Mouse (Mus musculus) C2C12 (cell line): ENCODE results near the gene Krtap4-6. TPM values are rescaled to one million over a fixed set of nuclear protein-coding genes. Genes with fewer than 3 reads are reported as not detected.
A peak's percentile ranks its signal among the peaks of the same experiment; 100 is the strongest.
"Not testable (repeated sequence)": the region's sequence is repeated elsewhere in the genome, so short reads cannot be mapped to it uniquely, and the experiment has no call there.

ENCODE experiments used
- H3K27me3 ChIP-seq: one replicate; pipeline ENCODE4 v1.6.1; 2011; ENCODE audit not compliant: control insufficient read depth, insufficient read depth, insufficient read length
- H3K36me3 ChIP-seq: one replicate; pipeline ENCODE4 v1.6.1; 2011; ENCODE audit not compliant: control insufficient read depth, insufficient read depth
- H3K4me3 ChIP-seq: one replicate; pipeline ENCODE4 v1.5.1; 2011; ENCODE audit warnings: mild to moderate bottlenecking, control low read depth; ENCODE audit not compliant: poor library complexity, insufficient read depth, severe bottlenecking
- H3K79me2 ChIP-seq: one replicate; pipeline ENCODE4 v1.6.1; 2011; ENCODE audit not compliant: control insufficient read depth, insufficient read depth
- H3K79me3 ChIP-seq: one replicate; pipeline ENCODE4 v1.6.1; 2011; ENCODE audit warnings: low read depth, control low read depth
- H3ac ChIP-seq: one replicate; pipeline ENCODE3; 2011; ENCODE audit warnings: low read depth; ENCODE audit not compliant: control insufficient read depth, insufficient read length
- CEBPB ChIP-seq: IDR thresholded peaks from one replicate; pipeline ENCODE4 v1.6.1; 2011; ENCODE audit warnings: low read depth, mild to moderate bottlenecking, control low read depth, moderate library complexity
- CTCF ChIP-seq: IDR thresholded peaks from one replicate; pipeline ENCODE4 v1.5.1; 2011; ENCODE audit not compliant: control insufficient read depth, insufficient read depth, insufficient read length
- FOSL1 ChIP-seq: IDR thresholded peaks from one replicate; pipeline ENCODE4 v1.8.0; 2011; ENCODE audit warnings: mild to moderate bottlenecking, low read length; ENCODE audit not compliant: poor library complexity, insufficient read depth, severe bottlenecking
- MAX ChIP-seq: IDR thresholded peaks from one replicate; pipeline ENCODE4 v1.6.1; 2011; ENCODE audit warnings: mild to moderate bottlenecking, control low read depth
- MYOD1 ChIP-seq: IDR thresholded peaks from one replicate; pipeline ENCODE4 v1.6.1; 2011; ENCODE audit warnings: low read depth; ENCODE audit not compliant: control insufficient read depth, insufficient read length
- MYOG ChIP-seq: IDR thresholded peaks from one replicate; pipeline ENCODE4 v1.6.1; 2011; ENCODE audit not compliant: control insufficient read depth, insufficient read length; ENCODE audit errors: extremely low read depth
- USF1 ChIP-seq: IDR thresholded peaks from one replicate; pipeline ENCODE4 v1.6.1; 2011; ENCODE audit warnings: low read depth, mild to moderate bottlenecking, control low read depth, moderate library complexity
- long read RNA-seq, 2 experiments: library from polyadenylated mRNA; unstranded; transcript quantifications; one replicate each; pipeline ENCODE4 v2.0.0; 2019 to 2020
- polyA plus RNA-seq: library from polyadenylated mRNA; unstranded; fragments of >200 nt; fragmentation: generic; extraction: Trizol; gene quantifications from one replicate; pipeline ENCODE4 v1.2.1, GENCODE M21; 2012; ENCODE audit warnings: missing spikeins

Krtap4-6 gene
- not detected for polyA plus RNA-seq
- long read RNA-seq, experiment 1: 0 reads
- long read RNA-seq, experiment 2: 0 reads

DNA sequence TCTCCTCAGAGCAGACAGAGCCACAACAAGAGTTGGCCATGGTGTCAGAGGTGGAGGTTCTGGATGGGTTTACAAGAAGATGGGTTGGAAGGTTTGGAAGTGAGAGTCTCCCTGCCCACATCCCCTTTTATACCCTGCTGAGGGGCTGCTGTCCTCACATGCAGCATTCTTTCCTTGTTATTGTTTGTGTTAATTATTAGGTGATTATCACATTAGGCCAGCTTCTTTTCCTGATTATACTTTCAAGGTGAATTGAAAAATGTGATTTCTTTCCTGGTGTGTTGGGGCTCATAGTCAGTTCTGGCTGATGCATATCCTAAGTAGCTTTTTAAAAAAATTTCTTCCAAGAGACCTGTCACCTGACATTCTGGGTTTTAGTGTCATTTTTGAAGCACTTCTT, at the start of gene Krtap4-6:
Krtap4-6 (minus strand) TSS at position 101 of the 400 bp plus-strand sequence.
- no peaks in the 10 kb centered on the region for H3K27me3 ChIP-seq
- H3K79me3 ChIP-seq: no peaks in the 10 kb centered on the region
- no peak within 1 kb of the TSS for H3K4me3 ChIP-seq
- no peaks in the 10 kb centered on the region for H3K79me2 ChIP-seq
- H3K36me3 ChIP-seq: no peaks in the 10 kb centered on the region
- no peak for TF ChIP-seq FOSL1
- no peak for TF ChIP-seq USF1
- no peak within 1 kb of the TSS for H3ac ChIP-seq

DNA sequence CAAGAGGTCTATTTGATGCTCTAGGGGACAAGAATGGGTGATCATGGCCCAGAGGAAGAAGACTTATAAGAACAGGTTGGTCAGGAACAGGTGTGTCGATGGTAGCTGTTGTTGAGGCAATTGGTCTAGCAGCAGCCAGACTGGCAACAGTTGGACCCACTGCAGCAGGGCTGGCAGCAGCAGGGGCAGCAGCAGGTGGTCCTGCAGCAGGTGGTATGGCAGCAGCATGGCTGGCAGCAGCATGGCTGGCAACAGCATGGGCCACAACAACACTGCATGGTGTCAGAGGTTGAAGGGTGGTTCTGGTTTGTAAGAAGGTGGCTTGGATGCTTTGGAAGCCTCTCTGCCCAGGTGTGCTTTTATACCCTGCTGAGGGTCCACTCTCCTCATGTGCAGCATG, 24.7 kb upstream of the Krtap4-6 start, which contains the start of gene Gm14190:
Gm14190 (minus strand) TSS at position 278 of the 400 bp plus-strand sequence.
- TF ChIP-seq MYOG (no peak), MAX (no peak), CTCF (no peak), FOSL1 (no peak), USF1 (no peak), MYOD1 (no peak), CEBPB (no peak)
- no peaks in the 10 kb centered on the region for H3K79me3 ChIP-seq
- H3ac ChIP-seq: no peak within 1 kb of the TSS
- no peak within 1 kb of the TSS for H3K4me3 ChIP-seq
- H3K36me3 ChIP-seq: no peaks in the 10 kb centered on the region
- H3K27me3 ChIP-seq: peaks cover 3% of the 10 kb centered on the region
- H3K79me2 ChIP-seq: no peaks in the 10 kb centered on the region

DNA sequence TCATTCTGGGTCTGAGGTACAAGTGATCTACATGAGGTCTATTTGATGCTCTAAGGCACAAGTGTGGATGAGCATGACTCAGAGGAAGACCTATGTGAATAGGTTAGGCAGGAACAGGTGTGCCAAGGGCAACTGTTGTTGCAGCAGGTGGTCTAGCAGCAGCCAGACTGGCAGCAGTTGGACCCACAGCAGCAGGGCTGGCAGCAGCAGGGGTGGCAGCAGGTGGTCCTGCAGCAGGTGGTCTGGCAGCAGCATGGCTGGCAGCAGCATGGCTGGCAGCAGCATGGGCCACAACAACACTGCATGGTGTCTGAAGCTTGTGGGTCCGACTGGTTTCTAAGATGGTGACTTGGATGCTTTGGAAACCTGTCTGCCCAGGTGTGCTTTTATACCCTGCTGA, 19.5 kb upstream of the Krtap4-6 start:
- H3ac ChIP-seq, H3K4me3 ChIP-seq, H3K27me3 ChIP-seq, H3K79me2 ChIP-seq, H3K79me3 ChIP-seq, H3K36me3 ChIP-seq: not testable (repeated sequence)

DNA sequence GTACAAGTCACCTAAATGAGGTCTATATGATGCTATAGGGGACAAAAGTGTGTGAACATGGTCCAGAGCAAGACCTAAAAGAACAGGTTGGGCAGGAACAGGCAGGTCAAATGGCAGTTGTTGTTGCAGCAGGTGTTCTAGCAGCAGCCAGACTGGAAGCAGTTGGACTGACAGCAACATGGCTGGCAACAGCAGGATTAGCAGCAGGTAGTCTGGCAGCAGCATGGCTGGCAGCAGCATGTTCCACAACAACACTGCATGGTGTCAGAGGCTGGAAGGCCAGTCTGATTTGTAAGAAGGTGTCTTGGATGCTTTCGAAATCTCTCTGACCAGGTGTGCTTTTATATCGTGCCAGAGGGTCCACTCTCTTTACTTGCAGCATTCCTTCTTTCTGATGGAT, 17.7 kb upstream of the Krtap4-6 start:
- no peaks in the 10 kb centered on the region for H3K79me3 ChIP-seq
- H3K79me2 ChIP-seq: no peaks in the 10 kb centered on the region
- peaks cover 4% of the 10 kb centered on the region for H3K27me3 ChIP-seq
- no peak overlapping the region for H3K4me3 ChIP-seq
- H3ac ChIP-seq: no peak overlapping the region
- no peaks in the 10 kb centered on the region for H3K36me3 ChIP-seq
- no peak for TF ChIP-seq FOSL1
- TF ChIP-seq CEBPB: no peak
- no peak for TF ChIP-seq CTCF
- TF ChIP-seq MYOG: no peak
- TF ChIP-seq MAX: no peak
- no peak for TF ChIP-seq USF1
- TF ChIP-seq MYOD1: no peak

DNA sequence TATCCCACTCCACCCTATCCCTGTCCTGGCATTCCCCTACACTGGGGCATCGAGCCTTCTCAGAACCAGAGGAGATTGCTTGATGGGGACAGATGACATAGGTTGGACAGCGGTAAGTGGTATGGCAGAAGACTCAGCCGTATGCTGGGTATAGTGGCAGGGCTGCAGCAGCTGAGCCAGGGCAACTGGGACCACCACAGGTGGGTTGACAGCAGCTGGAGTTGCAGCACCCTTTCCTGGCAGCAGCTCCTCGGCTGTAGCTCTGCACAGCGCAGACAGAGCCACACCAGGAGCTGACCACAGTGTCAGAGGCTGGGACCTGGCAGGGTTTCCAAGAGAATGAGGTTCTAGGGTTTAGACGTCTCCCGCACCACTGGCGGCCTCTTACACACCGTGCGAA, 3.0 kb downstream of the Krtap4-6 start:
- Histone ChIP-seq H3K36me3 (no peaks in the 10 kb centered on the region), H3K79me2 (no peaks in the 10 kb centered on the region), H3ac (no peak overlapping the region), H3K27me3 (no peaks in the 10 kb centered on the region), H3K79me3 (no peaks in the 10 kb centered on the region), H3K4me3 (no peak overlapping the region)
- TF ChIP-seq USF1: no peak
- no peak for TF ChIP-seq MYOD1
- TF ChIP-seq MYOG: no peak

DNA sequence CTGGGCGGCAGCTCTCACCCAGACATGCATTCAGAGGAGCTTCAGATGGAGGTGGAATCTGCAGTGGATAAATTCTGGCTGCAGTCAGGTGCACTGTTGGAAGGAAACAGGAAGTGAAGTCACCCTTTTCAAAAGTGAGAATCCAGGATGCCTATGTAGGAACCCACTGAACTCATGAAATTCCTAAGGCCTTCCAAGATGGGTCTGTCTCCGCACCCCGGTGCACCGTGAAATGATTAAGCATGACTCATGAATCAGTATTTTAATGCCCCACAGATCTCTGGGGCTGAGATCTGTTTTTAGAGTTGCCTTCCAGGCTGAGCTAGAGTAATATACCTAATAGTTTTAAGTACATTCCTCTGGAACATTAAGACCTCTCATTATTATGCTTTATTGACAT, 6.5 kb downstream of the Krtap4-6 start:
- Histone ChIP-seq H3ac (no peak overlapping the region), H3K79me2 (no peaks in the 10 kb centered on the region), H3K27me3 (no peaks in the 10 kb centered on the region), H3K36me3 (no peaks in the 10 kb centered on the region), H3K79me3 (no peaks in the 10 kb centered on the region), H3K4me3 (no peak overlapping the region)
- peak; percentile 2 for TF ChIP-seq MYOD1
- peak; percentile 2 for TF ChIP-seq FOSL1
- no peak for TF ChIP-seq MYOG

DNA sequence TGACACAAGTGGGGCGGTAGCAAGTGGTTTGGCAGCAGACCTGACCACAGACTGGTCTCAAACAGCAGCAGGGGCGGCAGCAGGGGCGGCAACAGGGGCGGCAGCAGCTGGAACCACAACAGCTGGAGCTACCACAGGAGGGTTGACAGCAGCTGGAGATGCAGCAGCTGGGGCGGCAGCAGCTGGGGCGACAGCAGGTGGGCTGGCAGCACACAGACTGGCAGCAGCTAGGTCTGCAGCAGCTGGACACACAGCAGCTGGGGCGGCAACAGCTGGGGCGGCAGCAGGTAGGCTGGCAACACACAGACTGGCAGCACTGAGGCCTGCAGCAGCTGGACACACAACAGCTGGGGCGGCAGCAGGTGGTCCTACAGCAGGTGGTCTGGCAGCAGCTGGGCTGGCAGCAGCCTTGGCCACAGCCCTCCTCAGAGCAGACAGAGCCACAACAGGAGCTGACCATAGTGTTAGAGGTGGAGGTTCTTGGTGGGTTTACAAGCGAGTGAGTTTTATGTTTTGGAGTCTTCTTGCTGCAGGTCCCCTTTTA, 7.2 kb downstream of the Krtap4-6 start, which contains the start of gene Gm11563:
Gm11563 (minus strand) TSS at position 494 of the 544 bp plus-strand sequence.
- TF ChIP-seq MYOD1: peak; percentile 86
- H3ac ChIP-seq, H3K79me2 ChIP-seq, H3K27me3 ChIP-seq, H3K4me3 ChIP-seq, H3K79me3 ChIP-seq, H3K36me3 ChIP-seq: not testable (repeated sequence)
